Mouse (Mus musculus): ENCODE results near the gene Nfam1.

GRCm38 (mm10) chr15:82956310-82956709 lies 76.8 kb downstream of the Nfam1 start:
- TF ChIP-seq MAFK (IDR thresholded peaks at IDR 0.05; ENCODE audit: insufficient replicate concordance, low read length) (no peak), CTCF (conservative IDR thresholded peaks at IDR 0.05 in 1 of 2, IDR thresholded peaks at IDR 0.05 in 1 of 2; ENCODE audit: low read depth in 2 of 2, low read length in 2 of 2) (no peak), IRF4 (IDR thresholded peaks at IDR 0.05; ENCODE audit: low read depth, low read length) (no peak), SIN3A (IDR thresholded peaks at IDR 0.05; ENCODE audit: low read length) (no peak), POLR2AphosphoS2 (IDR thresholded peaks at IDR 0.05; ENCODE audit: low read depth, low read length) (no peak), BHLHE40 (IDR thresholded peaks at IDR 0.05; ENCODE audit: low read depth, low read length) (no peak), KAT2A (IDR thresholded peaks at IDR 0.05; ENCODE audit: insufficient replicate concordance, low read length) (no peak), POLR2A (IDR thresholded peaks at IDR 0.05; ENCODE audit: low read depth, low read length) (no peak), HCFC1 (IDR thresholded peaks at IDR 0.05; ENCODE audit: low read depth, low read length) (no peak)
